Mouse (Mus musculus) olfactory bulb, adult 2 months (tissue): Measurements from ENCODE around the gene Gm26741.

Experiments
- CTCF ChIP-seq: fragments of 200-500 bp; IDR thresholded peaks from 2 replicates; pipeline ENCODE4 v1.5.1; 2012; ENCODE audit warnings: low read depth, mild to moderate bottlenecking, low read length, moderate library complexity; ENCODE audit not compliant: insufficient read depth
- POLR2A ChIP-seq: fragments of 200-500 bp; IDR thresholded peaks from 2 replicates; pipeline ENCODE4 v1.6.1; 2012; ENCODE audit warnings: mild to moderate bottlenecking, low read depth, low read length, moderate library complexity; ENCODE audit not compliant: insufficient read depth

GRCm38 (mm10) chr10:52407526-52407925, 49.0 kb downstream of the Gm26741 start:
- TF ChIP-seq CTCF (no peak), POLR2A (no peak)
